Mouse (Mus musculus): Measurements from ENCODE around the gene Sirt7. TPM values are rescaled to one million over a fixed set of nuclear protein-coding genes. Genes with fewer than 3 reads are reported as not detected.

The Sirt7 gene
- total and polyA plus RNA-seq, 3 experiments, result 72.3 to 78.2 TPM; not detected in 1

- H3K4me1 ChIP-seq (ENCODE audit: control insufficient read depth in 1 of 2, insufficient read depth in 2 of 2, low read length in 2 of 2), result peaks cover 19 to 40% of the 10 kb centered on the region in 2 experiments
- no peak for DNase-seq (ENCODE audit: low read depth, low spot score)
- no peaks in the 10 kb centered on the region for H3K9me3 ChIP-seq (replicated peaks; ENCODE audit: insufficient read depth, low read length)
- no peaks in the 10 kb centered on the region for H3K27me3 ChIP-seq (ENCODE audit: control insufficient read depth in 1 of 2, insufficient read depth in 2 of 2, low read length in 2 of 2)
- no peak overlapping the region for H3K9ac ChIP-seq (ENCODE audit: control insufficient read depth, low read depth, low read length, poor library complexity, severe bottlenecking)
- H3K36me3 ChIP-seq (ENCODE audit: control insufficient read depth in 1 of 2, insufficient read depth in 2 of 2, low read length in 2 of 2), result peaks cover 3 to 35% of the 10 kb centered on the region in 2 experiments
- peaks cover 65% of the 10 kb centered on the region for H3K79me2 ChIP-seq (ENCODE audit: control insufficient read depth, insufficient read depth, low read length, poor library complexity)
- H3K27ac ChIP-seq (ENCODE audit: control insufficient read depth, low read depth, low read length), result no peak overlapping the region
- H3K4me3 ChIP-seq (ENCODE audit: control insufficient read depth in 1 of 2, insufficient read depth in 1 of 2, low read depth in 2 of 2, low read length in 2 of 2), result no peak overlapping the region
- TF ChIP-seq CHD1 (IDR thresholded peaks at IDR 0.05; ENCODE audit: low read depth, low read length) (no peak), MYB (IDR thresholded peaks at IDR 0.05; ENCODE audit: low read depth, low read length) (no peak), ETS1 (IDR thresholded peaks at IDR 0.05; ENCODE audit: low read depth, low read length) (no peak), TBP (IDR thresholded peaks at IDR 0.05; ENCODE audit: low read depth, low read length) (no peak), MEF2A (IDR thresholded peaks at IDR 0.05; ENCODE audit: extremely low read depth, insufficient replicate concordance, low read depth, low read length, poor library complexity, severe bottlenecking) (no peak), TCF12 (IDR thresholded peaks at IDR 0.05; ENCODE audit: low read depth, low read length) (no peak), MAZ (IDR thresholded peaks at IDR 0.05; ENCODE audit: low read depth, low read length) (no peak), UBTF (IDR thresholded peaks at IDR 0.05; ENCODE audit: borderline replicate concordance, insufficient read depth, low read depth, low read length) (no peak), MYC (IDR thresholded peaks at IDR 0.05; ENCODE audit: low read depth, low read length) (no peak), GATA1 (IDR thresholded peaks at IDR 0.05; ENCODE audit: low read depth, low read length) (no peak), SIN3A (IDR thresholded peaks at IDR 0.05; ENCODE audit: low read length) (no peak)
Observed at GRCm38 (mm10) chr11:120627468-120628300, 2.6 kb upstream of the Sirt7 start.

GRCm38 (mm10) chr11:120626785-120627467 is 1.9 kb upstream of the Sirt7 start:
- Histone ChIP-seq H3K36me3 (ENCODE audit: control insufficient read depth in 1 of 2, insufficient read depth in 2 of 2, low read length in 2 of 2) (peaks cover 3 to 31% of the 10 kb centered on the region in 2 experiments), H3K4me3 (ENCODE audit: control insufficient read depth in 1 of 2, insufficient read depth in 1 of 2, low read depth in 2 of 2, low read length in 2 of 2) (no peak overlapping the region), H3K4me1 (ENCODE audit: control insufficient read depth in 1 of 2, insufficient read depth in 2 of 2, low read length in 2 of 2) (peaks cover 18 to 35% of the 10 kb centered on the region in 2 experiments)

More at GRCm38 (mm10) chr11:120626785-120627467, 1.9 kb upstream of the Sirt7 start:
- Histone ChIP-seq H3K27ac (ENCODE audit: control insufficient read depth, low read depth, low read length) (no peak overlapping the region), H3K27me3 (ENCODE audit: control insufficient read depth in 1 of 2, insufficient read depth in 2 of 2, low read length in 2 of 2) (no peaks in the 10 kb centered on the region), H3K79me2 (ENCODE audit: control insufficient read depth, insufficient read depth, low read length, poor library complexity) (peaks cover 58% of the 10 kb centered on the region), H3K9me3 (replicated peaks; ENCODE audit: insufficient read depth, low read length) (no peaks in the 10 kb centered on the region), H3K9ac (ENCODE audit: control insufficient read depth, low read depth, low read length, poor library complexity, severe bottlenecking) (no peak overlapping the region)
- no peak for DNase-seq (ENCODE audit: low read depth, low spot score)
- TF ChIP-seq GATA1 (IDR thresholded peaks at IDR 0.05; ENCODE audit: low read depth, low read length) (no peak), POLR2A (IDR thresholded peaks at IDR 0.05; ENCODE audit: control insufficient read depth in 1 of 2, insufficient read depth in 1 of 2, low read depth in 1 of 2, low read length in 2 of 2, poor library complexity in 1 of 2) (peak in 1 of 2 experiments; percentile 40; a peak in 2 of 4 replicates)

All from MEL (cell line).